Mouse (Mus musculus) erythroblast, embryonic 14.5 days (primary cell): ENCODE measurements around the gene Dlx1.

Source experiments
- GATA1 ChIP-seq: IDR thresholded peaks from 2 replicates; pipeline ENCODE4 v1.6.1; 2012; ENCODE audit warnings: low read length, inconsistent platforms, mixed read lengths
- TAL1 ChIP-seq: IDR thresholded peaks from 3 replicates; pipeline ENCODE4 v1.6.1; 2012; ENCODE audit warnings: low read length, inconsistent platforms, mixed read lengths

- TF ChIP-seq GATA1 (no peak), TAL1 (no peak)
Observed at GRCm38 (mm10) chr2:71550330-71550729, 22.4 kb downstream of the Dlx1 start.
